8 mouse cellular contexts compared by ENCODE assay signal in the genomic region with DNA sequence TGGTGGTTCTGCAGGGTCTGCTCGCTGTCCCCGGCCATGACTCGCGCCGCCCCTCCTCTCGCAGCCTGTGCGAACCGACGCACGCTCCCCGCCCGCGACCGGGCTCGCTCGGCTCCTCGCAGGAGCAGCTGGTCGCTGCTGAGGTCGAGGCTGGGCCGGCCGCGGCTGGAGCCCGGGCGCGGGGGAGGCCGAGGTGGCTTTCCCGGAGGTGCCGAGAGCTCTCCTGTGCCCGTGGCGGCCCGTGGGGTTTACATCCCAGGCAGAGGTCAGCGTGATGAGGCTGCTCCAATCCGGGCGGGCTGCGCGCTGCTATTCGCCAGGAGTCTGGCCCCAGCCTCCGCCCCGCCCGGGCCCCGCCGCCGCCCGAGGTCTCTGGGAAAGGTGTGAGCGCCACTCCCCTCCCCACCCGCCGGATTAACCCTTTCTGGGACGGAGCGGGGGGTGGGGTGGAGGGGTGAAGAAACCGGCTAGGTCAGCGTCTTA. TPM values are rescaled to one million over a fixed set of nuclear protein-coding genes. Genes with fewer than 3 reads are reported as not detected.
DNase-seq lines count a peak whose midpoint lies in the region; ATAC-seq and TF ChIP-seq lines count a peak whose summit lies in the region.

No protein-coding gene starts in this region.

- peak; percentile 84 for ATAC-seq in forebrain, embryonic 16.5 days
- peak; percentile 93 for ATAC-seq in lung, postnatal 0 days

- peak overlapping the region; percentile 99 for H3K9ac ChIP-seq in ES-Bruce4 (ENCODE audit: low read depth, poor library complexity, severe bottlenecking)
- H3K9ac ChIP-seq in forebrain, embryonic 16.5 days (replicated peaks; ENCODE audit: low read depth, low read length) = peak overlapping the region; percentile 88
- peak overlapping the region; percentile 50 for H3K9ac ChIP-seq in lung, postnatal 0 days (replicated peaks; ENCODE audit: low read depth)

- H3K36me3 ChIP-seq in ES-Bruce4 (ENCODE audit: control insufficient read depth, insufficient read depth, low read length, poor library complexity, severe bottlenecking) = no peaks in the 10 kb centered on the region
- no peaks in the 10 kb centered on the region for H3K36me3 ChIP-seq in forebrain, embryonic 16.5 days (ENCODE audit: control insufficient read depth, insufficient read depth)
- no peaks in the 10 kb centered on the region for H3K36me3 ChIP-seq in lung, postnatal 0 days (ENCODE audit: insufficient read depth, low read length)

- intact Hi-C loops in heart, postnatal 36 days (cut with DNase I) = loop anchor here (1.0 to 2.0 kb wide), 3 partner anchors 24 to 64 kb away; partner anchors contain the start of gene Tmco1

- no peaks in the 10 kb centered on the region for H3K9me3 ChIP-seq in ES-Bruce4 (replicated peaks; ENCODE audit: control insufficient read depth, insufficient read depth, low read length, poor library complexity, severe bottlenecking)
- no peaks in the 10 kb centered on the region for H3K9me3 ChIP-seq in forebrain, embryonic 16.5 days (ENCODE audit: control insufficient read depth, low read length)
- no peaks in the 10 kb centered on the region for H3K9me3 ChIP-seq in lung, postnatal 0 days (ENCODE audit: low read length)

- TF ChIP-seq EP300 in ES-Bruce4 (IDR thresholded peaks at IDR 0.05; ENCODE audit: insufficient read depth, low read depth, low read length) = no peak
- TF ChIP-seq EP300 in lung, postnatal 0 days (IDR thresholded peaks at IDR 0.05) = no peak

- TF ChIP-seq POLR2A in ES-Bruce4 (IDR thresholded peaks at IDR 0.05; ENCODE audit: insufficient read depth, low read length) = no peak

- H3K27ac ChIP-seq in ES-Bruce4 (ENCODE audit: insufficient read depth, low read length) = peak overlapping the region; percentile 68
- peak overlapping the region; percentile 98 for H3K27ac ChIP-seq in forebrain, embryonic 16.5 days (ENCODE audit: low read length)
- H3K27ac ChIP-seq in lung, postnatal 0 days (ENCODE audit: low read length) = peak overlapping the region; percentile 89

- WGBS in forebrain, embryonic 16.5 days = under 1% methylated on average over 42 of the region's 51 CpGs
- 0% methylated on average over 40 of the region's 51 CpGs for WGBS in lung, postnatal 0 days

- H3K27me3 ChIP-seq in ES-Bruce4 (ENCODE audit: control insufficient read depth, insufficient read depth, low read length, poor library complexity, severe bottlenecking) = no peaks in the 10 kb centered on the region
- no peaks in the 10 kb centered on the region for H3K27me3 ChIP-seq in forebrain, embryonic 16.5 days (replicated peaks; ENCODE audit: control insufficient read depth, insufficient read depth, low read length)
- no peaks in the 10 kb centered on the region for H3K27me3 ChIP-seq in lung, postnatal 0 days (replicated peaks; ENCODE audit: insufficient read depth, low read length)

- TF ChIP-seq CTCF in ES-Bruce4 (IDR thresholded peaks at IDR 0.05; ENCODE audit: low read depth, low read length) = no peak
- TF ChIP-seq CTCF in lung, postnatal 0 days (IDR thresholded peaks at IDR 0.05) = no peak

- peak overlapping the region; percentile 53 for H3K4me2 ChIP-seq in forebrain, embryonic 16.5 days (ENCODE audit: low read length)
- H3K4me2 ChIP-seq in lung, postnatal 0 days (replicated peaks; ENCODE audit: low read depth, low read length) = peak overlapping the region; percentile 97

- peaks cover 12% of the 10 kb centered on the region for H3K4me1 ChIP-seq in ES-Bruce4 (ENCODE audit: control insufficient read depth, insufficient read depth, low read length)
- H3K4me1 ChIP-seq in forebrain, embryonic 16.5 days (replicated peaks; ENCODE audit: control insufficient read depth, insufficient read depth, low read length) = peaks cover 20% of the 10 kb centered on the region
- H3K4me1 ChIP-seq in lung, postnatal 0 days (ENCODE audit: insufficient read depth, low read depth, low read length) = no peaks in the 10 kb centered on the region

- peak overlapping the region; percentile 88 for H3K4me3 ChIP-seq in ES-Bruce4 (ENCODE audit: low read depth, low read length)
- H3K4me3 ChIP-seq in forebrain, embryonic 16.5 days (replicated peaks; ENCODE audit: low read length) = peak overlapping the region; percentile 85
- peak overlapping the region; percentile 77 for H3K4me3 ChIP-seq in lung, postnatal 0 days (ENCODE audit: low read depth, low read length)

- peak; percentile 94 for DNase-seq in cerebellum, adult 11-12 months
- peak; percentile 77 to 80 for DNase-seq in heart, postnatal 36 days
- peak; percentile 80 for DNase-seq in layer of hippocampus, adult 9-11 months
- peak; percentile 93 for DNase-seq in lung, postnatal 0 days (ENCODE audit: low spot score)
- peak; percentile 73 for DNase-seq in ovary, postnatal 10 days (ENCODE audit: low spot score)
- DNase-seq in thymus, postnatal 10 days (ENCODE audit: low spot score in 2 of 2) = peak; percentile 81 to 82

RNA-seq across cellular contexts. Expression of gene Uck2, which starts 0.2 kb away (rescaled TPM):
- polyA plus RNA-seq in ES-Bruce4 (2011; ENCODE audit: insufficient read depth, insufficient read length, low read depth, missing spikeins) = 255 and 287 TPM in 2 replicates
- 62.7 and 70.3 TPM in 2 replicates for polyA plus RNA-seq in forebrain, embryonic 16.5 days (2015; fragmentation: Nextera tagmentation; extraction: Ambion mirVana)
- 10 to 100 TPM; 52.8 to 54.2 TPM for total RNA-seq in heart, postnatal 36 days (2021)
- 21.6 and 22.9 TPM in 2 replicates for polyA plus RNA-seq in lung, postnatal 0 days (2015; fragmentation: Nextera tagmentation; extraction: Ambion mirVana)

RNA-seq across cellular contexts. Expression of gene Tmco1, which starts 23.3 kb away (rescaled TPM):
- polyA plus RNA-seq in ES-Bruce4 (2011; ENCODE audit: insufficient read depth, insufficient read length, low read depth, missing spikeins) = 43.7 and 46.1 TPM in 2 replicates
- 74.3 and 79.7 TPM in 2 replicates for polyA plus RNA-seq in forebrain, embryonic 16.5 days (2015; fragmentation: Nextera tagmentation; extraction: Ambion mirVana)
- total RNA-seq in heart, postnatal 36 days (2021) = 10 to 100 TPM; 87.5 to 93.7 TPM
- polyA plus RNA-seq in lung, postnatal 0 days (2015; fragmentation: Nextera tagmentation; extraction: Ambion mirVana) = 94.7 and 99.7 TPM in 2 replicates

Comparison
In these comparisons a context has a peak if more than half of its experiments do, and no peak if none do; other contexts are left out.
1. Peak in every context shown above with its lines: DNase-seq, ATAC-seq, H3K4me3 ChIP-seq and H3K27ac ChIP-seq.